Mouse (Mus musculus): ENCODE measurements around the gene B9d2. TPM values are rescaled to one million over a fixed set of nuclear protein-coding genes. Genes with fewer than 3 reads are reported as not detected.

B9d2 gene
- total RNA-seq, 2 experiments from 2014 or later, result 15.7 to 19.0 TPM

DNA sequence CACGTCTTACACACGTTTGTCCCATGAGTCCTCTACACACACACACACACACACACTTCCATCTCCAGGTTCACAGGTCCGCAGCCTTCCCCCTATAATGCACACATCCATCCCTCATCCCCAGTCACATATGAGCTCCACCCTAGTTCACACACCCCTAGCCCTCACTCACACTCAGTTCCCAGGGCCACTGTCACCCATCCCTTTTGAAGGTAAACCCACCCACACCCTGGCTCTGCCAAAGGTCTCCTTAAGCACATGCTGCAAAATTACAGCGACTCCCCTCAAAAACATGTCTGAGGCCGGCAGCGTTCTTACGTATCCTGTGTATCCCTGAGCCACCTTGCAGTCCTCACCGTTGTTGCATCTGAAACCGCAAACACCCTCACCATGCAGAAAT, 6.3 kb upstream of the B9d2 start:
- no peak for DNase-seq

DNA sequence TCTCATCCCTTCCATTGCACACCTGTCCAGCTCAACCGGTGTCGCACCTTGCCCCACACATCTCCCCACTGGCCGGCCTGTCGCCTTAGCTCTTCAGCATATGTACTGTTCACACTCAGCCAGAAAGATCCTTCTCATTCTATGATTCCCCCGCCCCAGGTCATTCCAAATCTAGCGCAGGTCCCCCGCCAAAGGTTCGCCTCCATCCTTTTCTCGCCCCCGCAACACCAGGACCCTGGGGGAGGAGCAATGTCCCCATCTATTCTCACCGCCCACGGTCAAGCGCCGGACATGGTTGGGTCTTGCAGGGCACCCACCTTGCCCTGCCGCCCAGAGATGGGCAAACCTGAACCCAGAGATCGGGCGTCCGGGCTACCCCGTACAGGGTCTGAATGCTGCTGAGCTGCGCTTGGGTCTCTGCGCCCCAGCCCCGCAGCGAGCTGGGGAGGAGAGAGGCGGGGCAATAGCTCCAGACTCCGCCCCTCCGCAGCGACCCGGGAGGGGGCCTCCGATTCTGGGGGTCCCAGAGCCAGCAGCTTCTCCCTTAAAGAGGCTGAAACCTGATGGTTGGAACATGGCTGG, 5.8 kb upstream of the B9d2 start, which contains the start of gene Tmem91:
TSS of gene Tmem91 (minus strand) at position 448 of the 582 bp plus-strand sequence.
- no peak for DNase-seq

DNA sequence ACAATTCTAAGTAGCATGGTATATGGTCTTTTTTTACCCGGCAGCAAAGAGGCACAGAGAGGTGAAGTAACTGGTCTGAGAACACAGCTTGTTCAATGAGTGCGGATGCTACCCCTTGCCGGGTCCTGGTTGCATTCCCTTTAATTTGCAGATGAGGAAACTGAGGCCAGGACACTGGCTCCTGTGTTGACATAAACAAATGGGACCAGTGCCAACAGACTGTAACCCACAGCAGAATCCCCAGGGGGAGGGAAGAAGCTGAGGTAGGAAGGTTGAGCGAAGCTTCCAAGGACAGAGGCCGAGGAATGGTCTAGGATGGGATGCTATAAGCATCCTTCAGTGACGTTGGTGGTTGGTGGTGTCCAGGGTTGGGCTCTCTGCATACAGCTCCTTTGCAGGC, 5.2 kb upstream of the B9d2 start:
- no peak for DNase-seq

DNA sequence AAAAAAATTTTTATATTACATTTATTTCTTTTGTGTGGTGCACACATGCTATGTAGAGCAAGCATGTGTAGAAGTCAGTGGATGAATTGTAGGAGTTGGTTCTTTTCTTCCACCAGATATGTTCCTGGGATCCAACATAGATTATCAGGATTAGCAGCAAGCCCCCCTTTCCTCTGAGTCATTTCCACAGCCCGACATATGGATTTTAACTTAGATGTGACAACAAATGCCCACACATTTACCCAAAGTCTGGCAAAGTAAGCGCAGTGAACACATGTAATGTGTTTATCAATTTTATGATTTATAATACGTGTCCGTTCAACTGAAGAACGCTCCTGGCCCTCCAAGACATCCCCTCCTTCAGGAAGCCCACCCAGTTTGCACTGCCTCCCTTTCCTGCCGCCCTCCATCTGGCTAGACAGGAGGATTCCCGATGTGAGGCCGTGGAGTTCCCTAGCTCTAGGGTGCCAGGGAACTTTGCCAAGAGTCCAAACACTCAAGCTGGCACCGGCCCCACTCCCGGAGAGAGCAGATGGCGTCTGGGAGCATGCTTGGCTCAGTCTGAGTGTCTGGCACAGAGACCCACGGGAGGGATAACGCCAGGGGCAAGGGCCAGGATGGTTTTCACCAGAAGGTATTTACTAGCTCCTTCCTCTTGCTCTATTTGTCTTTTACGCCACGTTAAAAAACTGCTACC, 4.3 kb upstream of the B9d2 start:
- DNase-seq, result peak; percentile 89

DNA sequence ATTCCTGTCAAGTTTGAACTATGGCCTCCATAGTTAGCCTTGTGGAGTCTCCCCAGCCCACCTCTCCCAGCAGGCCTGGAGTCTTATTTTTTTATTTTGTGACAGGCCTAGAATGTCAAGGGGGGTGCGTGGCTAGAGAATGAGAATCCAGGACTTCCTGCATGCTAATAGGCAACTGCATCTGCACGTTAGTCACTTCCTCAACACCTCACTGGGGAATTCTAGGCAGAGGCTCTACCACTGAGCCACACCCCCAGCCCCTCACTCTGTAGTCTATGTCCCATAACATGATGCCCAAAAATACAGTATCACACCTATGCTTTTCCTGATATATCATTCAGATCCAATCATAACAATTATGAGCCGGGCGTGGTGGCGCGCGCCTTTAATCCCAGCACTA, 3.6 kb upstream of the B9d2 start:
- DNase-seq, result no peak

DNA sequence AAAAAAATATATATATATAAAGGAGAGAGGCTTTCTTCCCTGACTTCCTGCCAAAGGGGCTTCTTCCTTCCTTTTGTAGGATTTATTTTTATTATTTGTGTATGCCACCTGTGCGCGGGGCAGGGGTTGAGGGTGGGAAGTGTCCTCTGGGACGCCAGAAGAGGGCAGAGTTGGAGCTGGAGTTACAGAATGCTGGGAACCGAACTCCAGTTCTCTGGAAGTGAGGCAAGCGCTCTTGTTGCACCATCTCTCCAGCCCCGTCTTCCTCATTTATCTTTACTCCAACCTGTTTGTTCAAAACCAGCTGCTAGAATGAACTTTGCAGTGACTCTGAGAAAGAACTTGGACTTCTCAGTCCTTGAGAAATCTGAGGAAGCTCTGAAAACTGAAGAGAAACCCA, 609 bp upstream of the B9d2 start:
- no peak for DNase-seq

DNA sequence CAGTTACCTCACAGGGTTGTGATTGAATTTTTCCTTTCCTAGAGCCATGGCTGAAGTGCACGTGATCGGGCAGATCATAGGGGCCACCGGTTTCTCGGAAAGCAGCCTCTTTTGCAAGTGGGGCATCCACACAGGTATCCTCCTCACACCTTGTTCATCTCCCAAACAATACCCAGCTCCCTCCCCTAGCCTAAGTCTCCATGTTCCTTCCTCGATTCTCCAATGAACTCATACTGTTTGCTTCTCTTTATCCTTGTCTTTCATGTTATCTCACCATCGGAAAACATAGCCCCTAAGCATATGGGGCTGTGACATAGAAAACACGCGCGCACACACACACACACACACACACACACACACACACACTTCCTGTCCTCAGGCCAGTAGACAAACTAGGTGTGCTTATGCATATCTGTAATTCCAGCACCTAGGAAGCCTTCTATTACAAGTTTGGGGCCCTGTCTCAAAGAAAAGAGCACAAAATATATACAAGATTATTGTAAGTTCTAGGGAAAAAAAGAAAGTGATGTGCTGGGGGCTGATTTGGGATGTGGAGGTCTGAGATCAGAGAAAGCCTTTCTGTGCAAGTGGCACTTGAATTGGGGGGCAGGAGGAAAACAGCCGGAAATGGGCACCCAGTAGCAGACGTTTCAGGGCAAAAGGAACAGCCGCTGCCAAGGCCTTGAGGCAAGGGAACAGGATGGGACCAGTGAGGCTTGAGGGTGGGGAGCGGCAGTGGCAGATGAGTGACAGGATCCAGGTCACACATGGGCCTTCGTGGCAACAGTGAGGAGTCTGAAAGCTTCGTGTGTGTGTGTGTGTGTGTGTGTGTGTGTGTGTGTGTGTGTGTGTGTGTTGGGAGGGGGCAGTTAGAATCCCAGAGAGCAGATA, 1.0 kb downstream of the B9d2 start:
- no peak for DNase-seq

DNA sequence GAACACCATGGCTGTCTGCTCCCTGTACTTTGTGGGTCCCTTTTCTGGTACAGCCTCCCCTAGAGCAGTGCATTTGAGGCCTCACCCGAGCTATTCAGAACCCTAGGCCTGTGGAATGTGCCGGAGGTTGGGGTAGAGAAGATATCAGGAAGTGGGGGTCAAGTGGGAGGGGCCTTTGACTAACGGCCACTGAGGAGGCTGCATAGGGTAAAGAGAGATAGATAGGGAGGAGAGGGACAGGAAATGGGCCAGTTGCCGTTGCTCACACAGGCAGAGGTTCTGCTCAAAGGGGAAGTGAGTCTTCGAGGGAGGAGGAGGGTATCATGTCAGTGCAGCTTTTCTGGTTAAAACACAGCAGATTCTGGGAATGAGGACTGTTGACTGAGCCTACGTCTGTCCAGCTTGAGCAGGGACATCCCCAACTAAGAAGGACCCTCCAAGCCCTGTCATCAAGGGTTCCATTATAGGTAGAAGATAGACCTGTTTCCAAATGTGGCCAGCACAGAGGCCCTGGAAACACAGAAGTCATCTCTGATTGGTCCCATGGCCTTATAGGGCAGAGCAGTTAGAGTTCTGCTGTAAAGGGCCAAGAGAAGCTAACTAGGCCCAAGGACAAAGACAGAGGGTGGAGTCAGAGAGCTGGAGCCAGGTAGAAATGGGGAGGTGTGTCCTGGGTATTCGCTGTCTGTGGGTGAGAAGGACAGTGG, 3.0 kb downstream of the B9d2 start:
- no peak for DNase-seq

DNA sequence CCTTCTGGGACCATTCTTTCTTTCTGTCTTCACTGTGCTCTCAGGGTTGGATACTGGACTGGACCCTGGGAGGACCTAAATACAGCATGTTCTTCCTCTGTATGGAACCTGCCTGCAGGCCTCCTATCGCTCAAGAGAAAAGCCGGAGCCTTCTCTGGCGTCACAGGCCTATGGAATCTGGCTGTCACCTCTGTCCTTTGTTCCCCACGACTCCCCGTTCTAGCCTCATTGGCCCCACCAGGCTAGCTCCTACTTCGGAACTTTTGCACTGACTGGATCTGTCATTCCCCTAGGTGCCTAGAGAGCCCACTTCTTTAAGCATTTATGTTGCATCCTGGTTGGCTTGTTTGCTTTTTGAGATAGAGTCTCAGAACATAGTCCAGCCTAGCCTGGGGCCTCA, 4.1 kb downstream of the B9d2 start:
- no peak for DNase-seq

DNA sequence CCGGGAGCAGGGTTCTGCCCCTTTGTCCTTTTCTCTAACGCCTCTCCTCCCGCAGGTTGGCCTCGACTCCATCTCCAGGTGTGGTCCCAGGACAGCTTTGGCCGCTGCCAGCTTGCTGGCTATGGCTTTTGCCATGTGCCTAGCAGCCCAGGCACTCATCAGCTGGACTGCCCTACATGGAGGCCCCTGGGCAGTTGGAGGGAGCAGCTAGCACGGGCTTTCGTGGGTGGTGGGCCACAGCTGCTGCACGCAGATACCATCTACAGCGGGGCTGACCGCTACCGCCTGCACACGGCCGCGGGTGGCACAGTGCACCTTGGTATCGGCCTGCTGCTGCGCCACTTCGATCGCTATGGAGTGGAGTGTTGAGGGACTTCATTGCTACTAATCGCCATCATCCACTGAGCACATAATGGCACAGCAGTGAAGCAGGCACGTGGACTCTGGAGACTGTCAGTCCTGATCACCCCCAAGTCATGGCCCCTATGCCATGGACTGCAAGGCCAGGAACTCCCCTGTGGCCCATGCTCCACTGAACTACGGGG, 5.4 kb downstream of the B9d2 start:
- no peak for DNase-seq

DNA sequence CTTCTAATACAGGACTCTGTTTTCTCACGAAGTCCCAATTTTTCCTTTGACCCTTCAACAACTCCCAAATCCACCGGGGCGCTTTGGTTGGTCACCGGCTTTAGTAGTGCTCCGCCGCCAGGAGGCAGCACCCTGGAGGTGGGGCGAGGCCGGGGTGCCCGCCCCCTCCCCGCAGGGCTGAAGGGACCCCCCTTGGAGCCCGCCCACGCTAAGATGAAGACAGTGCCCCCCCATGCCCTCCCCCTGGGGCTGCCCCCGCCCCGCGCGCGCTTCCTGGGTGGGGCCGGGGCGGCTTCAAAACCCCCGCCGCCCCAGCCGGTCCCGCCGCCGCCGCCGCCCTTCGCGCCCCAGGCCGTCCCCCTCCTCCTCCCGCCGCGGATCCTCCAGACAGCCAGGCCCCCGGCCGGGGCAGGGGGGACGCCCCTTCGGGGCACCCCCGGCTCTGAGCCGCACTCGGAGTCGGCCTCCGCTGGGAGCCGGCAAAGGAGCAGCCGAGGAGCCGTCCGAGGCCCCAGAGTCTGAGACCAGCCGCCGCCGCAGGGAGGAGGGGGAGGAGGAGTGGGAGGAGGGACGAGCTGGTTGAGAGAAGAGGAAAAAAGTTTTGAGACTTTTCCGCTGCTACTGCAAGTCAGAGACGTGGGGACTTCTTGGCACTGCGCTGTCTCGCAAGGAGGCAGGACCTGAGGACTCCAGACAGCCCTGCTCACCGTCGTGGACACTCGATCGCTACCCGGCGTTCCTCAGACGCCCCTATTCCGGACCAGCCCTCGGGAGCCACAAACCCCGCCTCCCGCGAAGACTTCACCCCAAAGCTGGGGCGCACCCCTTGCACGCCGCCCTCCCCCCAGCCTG, 6.3 kb downstream of the B9d2 start, which contains the start of gene Tgfb1:
TSS of gene Tgfb1 (plus strand) at position 323 of the 852 bp plus-strand sequence.
- peak; percentile 87 for DNase-seq

DNA sequence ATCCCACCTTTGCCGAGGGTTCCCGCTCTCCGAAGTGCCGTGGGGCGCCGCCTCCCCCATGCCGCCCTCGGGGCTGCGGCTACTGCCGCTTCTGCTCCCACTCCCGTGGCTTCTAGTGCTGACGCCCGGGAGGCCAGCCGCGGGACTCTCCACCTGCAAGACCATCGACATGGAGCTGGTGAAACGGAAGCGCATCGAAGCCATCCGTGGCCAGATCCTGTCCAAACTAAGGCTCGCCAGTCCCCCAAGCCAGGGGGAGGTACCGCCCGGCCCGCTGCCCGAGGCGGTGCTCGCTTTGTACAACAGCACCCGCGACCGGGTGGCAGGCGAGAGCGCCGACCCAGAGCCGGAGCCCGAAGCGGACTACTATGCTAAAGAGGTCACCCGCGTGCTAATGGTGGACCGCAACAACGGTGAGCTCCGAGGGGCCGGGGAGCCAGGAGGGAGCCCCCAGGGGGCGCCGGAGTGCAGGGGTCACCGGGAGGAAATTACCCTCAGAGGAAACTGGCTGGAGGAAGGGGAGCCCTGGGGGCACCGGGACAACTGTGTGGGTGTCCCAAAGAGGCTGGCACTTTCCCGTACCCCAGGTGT, 7.3 kb downstream of the B9d2 start:
- peak; percentile 69 for DNase-seq

DNA sequence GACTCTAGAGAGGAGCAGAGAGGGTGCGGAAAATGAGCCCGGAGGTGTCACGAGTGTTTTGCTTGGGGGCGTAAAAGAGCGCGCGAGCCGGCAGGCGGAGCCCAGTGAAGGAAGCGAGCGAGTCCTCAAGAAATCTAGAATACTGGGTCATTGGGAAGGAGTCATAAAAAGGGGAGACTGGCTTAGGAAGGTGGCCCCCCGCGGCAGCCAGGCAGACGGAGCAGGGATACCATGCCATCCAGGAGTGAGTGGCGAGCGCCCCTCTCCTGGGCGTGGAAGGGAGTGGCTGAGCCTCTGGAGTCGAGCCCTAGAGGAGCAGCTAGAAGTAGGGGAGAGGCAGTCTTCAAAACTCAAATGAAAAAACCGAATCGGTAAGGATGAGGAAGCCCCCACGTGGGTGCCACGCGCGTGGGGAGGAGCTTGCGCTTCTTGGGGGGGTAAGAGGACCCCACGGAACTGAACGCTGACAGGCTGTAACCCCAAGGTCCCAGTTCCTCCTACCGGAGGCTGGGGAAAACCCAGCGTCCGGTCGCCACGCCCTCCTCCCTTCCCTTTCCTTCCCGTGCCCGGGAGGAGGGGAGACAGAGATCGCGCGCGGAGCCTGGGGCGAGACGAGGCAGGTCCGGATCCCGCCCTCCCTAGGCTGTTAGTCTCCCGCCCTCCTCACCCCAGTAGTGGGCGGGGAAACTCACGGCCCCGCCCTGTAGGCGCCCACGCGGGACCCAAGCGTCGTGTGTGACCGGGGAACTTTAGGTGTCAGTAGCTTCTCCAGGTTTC, 8.4 kb downstream of the B9d2 start:
- peak; percentile 83 for DNase-seq

DNA sequence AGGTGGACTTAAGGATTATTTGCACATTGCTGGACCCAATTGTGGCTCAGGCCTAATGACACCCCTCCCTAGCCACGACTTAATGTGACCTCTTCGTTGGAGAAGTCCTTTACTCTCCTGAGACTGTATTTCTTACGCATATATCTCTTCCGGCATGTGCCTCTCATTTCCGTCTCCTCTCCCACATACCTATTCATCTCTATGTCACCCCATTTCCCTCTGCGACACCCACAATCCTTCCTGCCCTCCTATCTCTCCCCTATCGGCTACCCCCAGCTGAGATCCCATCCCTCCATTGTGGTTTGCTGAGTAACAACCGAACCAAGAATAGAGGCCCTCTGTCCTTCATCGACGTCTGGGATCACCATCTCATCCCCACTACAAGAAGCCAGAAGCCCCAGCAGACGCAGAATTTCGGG, 9.0 kb downstream of the B9d2 start:
- DNase-seq, result no peak

DNA sequence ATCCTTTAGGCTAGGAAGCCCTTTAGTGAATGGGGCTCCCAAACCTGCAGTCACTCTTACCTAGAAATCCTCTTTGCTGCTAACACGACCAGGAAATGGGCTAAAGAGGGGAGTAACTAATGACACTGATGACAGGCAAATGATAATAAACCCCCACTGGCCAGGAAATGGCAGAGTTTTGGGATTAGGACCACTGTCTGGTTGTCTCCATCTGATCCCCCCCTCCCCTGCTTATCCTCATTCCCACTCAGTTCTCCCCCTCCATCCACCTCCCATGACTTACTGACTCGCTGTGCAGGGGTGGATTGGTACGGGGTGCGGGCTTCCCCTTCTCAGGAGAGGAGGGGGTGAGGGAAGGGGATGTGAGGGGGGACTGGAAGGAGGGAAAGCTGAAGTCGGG, 9.5 kb downstream of the B9d2 start:
- no peak for DNase-seq

DNA sequence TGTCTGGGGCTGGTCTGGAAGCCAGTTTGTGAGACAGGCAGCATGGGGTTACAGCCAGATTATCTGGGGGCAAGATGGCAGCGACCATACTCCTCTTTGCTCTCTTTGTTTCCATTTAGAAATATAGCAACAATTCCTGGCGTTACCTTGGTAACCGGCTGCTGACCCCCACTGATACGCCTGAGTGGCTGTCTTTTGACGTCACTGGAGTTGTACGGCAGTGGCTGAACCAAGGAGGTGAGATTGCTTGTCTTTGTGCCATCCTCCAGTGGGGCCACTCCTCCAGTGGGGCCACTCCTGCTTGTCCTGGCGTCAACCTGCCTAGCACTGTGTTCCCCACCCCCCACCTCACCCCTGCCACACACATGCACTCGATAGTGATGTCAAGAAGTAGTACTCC, 13.5 kb downstream of the B9d2 start:
- DNase-seq, result no peak

DNA sequence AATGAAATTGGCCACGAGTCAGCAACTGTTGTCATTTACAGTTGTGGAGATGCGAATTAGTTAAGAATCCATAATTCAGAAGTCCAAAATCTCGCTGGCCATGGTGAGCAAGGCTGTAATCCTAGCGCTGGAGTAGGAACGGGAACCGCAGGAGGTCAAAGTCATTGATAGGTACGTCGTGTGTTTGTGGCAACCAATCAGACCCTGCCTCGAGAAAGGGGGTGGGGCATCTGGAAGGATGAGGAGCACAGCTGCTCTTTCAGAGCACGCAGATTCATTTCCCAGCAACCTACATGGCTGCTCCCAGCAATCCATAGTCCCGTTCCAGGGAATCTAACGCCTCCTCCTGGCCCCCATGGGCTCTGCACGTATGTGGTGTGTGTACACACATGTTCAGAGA, 19.3 kb downstream of the B9d2 start:
- no peak for DNase-seq

DNA sequence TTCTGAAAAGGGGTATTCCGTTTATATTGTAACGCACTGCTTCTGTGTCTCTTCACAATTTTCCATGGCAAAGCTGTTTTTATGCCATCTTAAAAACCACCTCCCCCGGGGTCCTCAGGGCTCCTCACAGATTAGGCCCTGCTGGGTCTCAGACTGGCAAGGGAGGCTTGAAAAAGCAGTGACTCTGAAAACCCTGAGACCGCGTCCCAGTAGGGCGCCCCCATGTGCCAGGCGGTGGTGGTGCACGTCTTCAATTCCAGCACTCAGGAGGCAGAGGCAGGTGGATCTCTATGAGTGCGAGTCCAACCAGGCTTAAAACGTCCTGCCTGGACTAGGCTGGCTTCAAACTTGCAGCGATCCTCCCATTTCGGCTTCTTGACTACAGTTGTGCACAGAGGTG, 20.2 kb downstream of the B9d2 start:
- no peak for DNase-seq

DNA sequence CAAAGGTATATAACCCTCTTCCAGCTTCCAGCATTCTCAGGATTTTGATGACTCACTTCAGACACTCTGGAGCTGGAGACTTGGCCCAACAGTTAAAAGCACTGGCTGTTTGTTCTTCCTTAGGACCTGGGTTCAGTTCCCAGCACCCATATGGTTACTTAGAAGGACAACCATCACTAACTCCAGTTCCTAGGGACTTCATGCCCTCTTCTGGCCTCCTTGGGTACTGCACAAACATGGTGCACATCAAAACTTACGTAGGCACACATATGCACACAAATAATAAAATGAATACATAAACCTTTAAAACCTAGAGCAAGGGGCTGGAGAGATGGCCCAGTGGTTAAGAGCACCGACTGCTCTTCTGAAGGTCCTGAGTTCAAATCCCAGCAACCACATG, 21.8 kb downstream of the B9d2 start:
- DNase-seq, result no peak

All from adrenal gland, postnatal 10 days (tissue).